Mouse (Mus musculus): ENCODE measurements at regions not wholly inside any gene's neighbourhood (a gene's known extent, or its start where the extent isn't known, plus 50 kb on each side); places are given as distances from the start of the nearest gene placed in this dataset.

DNA sequence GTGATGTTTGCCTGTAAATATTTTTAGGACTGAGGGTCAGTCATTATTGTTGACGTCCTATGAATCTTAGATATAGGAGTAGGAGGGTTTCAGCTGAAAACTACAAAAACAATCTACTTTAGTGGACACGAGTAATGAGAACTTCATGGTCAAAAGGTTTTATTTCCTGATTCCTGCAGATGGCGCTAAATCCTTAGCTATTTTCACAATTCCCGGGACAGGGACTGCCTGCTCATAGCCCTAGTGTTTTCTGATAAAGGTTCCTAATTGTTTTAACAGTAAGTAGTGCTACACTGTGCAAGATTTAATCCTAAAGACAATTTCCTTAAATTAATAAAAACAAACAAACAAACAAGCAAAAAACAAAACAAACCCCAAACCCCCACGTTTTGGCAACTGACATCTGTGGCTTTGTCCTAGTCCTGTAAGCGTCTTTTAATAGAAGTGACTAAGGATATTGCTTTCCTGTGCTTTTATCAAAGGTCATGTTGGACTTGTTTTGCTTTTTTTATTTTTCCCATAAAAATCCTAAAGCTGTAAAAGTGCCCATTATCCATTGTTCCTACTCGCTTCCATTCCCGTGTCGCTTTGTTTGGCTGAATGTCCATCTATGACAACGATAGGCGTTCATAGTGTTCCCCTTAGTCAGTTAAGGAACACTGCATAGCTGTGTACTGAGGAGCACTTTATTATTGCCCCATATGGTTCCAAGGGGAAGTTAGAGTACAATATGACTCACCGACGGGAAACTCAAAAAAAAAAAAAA is 53.5 kb upstream of the Akr1e1 start:
- no peak for DNase-seq (ENCODE audit: low spot score in 2 of 2)
